Mouse (Mus musculus): ENCODE measurements around the gene Snx1.

- TF ChIP-seq CTCF (IDR thresholded peaks at IDR 0.05; ENCODE audit: borderline replicate concordance, insufficient read depth, low read length): no peak
- no peak for TF ChIP-seq POLR2A (IDR thresholded peaks at IDR 0.05; ENCODE audit: low read depth, low read length)
These were observed 39.3 kb downstream of the Snx1 start for GRCm38 (mm10) chr9:66087062-66087461.
